Mouse (Mus musculus): ENCODE data around the gene Chd3. TPM values are rescaled to one million over a fixed set of nuclear protein-coding genes. Genes with fewer than 3 reads are reported as not detected.

Gene Chd3
- polyA plus RNA-seq, 1 experiment from 2014 or later = 56.7 TPM

GRCm38 (mm10) chr11:69366855-69367615, 2.2 kb downstream of the Chd3 start:
- WGBS = 0% methylated on average over 21 of the region's 22 CpGs
- Histone ChIP-seq H3K27me3 (no peaks in the 10 kb centered on the region), H3K4me3 (peak overlapping the region; percentile 87), H3K27ac (peak overlapping the region; percentile 100), H3K36me3 (peaks cover 22% of the 10 kb centered on the region), H3K4me2 (peak overlapping the region; percentile 83), H3K9me3 (no peaks in the 10 kb centered on the region), H3K9ac (peak overlapping the region; percentile 99), H3K4me1 (peaks cover 64% of the 10 kb centered on the region)
- ATAC-seq (ENCODE audit: borderline replicate concordance, extremely low read depth, low FRiP score, low TSS enrichment) = no peak

- under 1% methylated on average over 26 of the region's 26 CpGs for WGBS
- peak; percentile 84 for ATAC-seq (ENCODE audit: borderline replicate concordance, extremely low read depth, low FRiP score, low TSS enrichment)
- H3K27me3 ChIP-seq = no peaks in the 10 kb centered on the region
- H3K27ac ChIP-seq = peak overlapping the region; percentile 100
- no peaks in the 10 kb centered on the region for H3K9me3 ChIP-seq
- H3K4me3 ChIP-seq = peak overlapping the region; percentile 87
- H3K4me1 ChIP-seq = peaks cover 57% of the 10 kb centered on the region
- H3K9ac ChIP-seq = peak overlapping the region; percentile 59
- peaks cover 29% of the 10 kb centered on the region for H3K36me3 ChIP-seq
- peak overlapping the region; percentile 83 for H3K4me2 ChIP-seq
These were observed 2.9 kb downstream of the Chd3 start for GRCm38 (mm10) chr11:69366157-69366854.

- no peak for ATAC-seq (ENCODE audit: borderline replicate concordance, extremely low read depth, low FRiP score, low TSS enrichment)
- Histone ChIP-seq H3K27me3 (no peaks in the 10 kb centered on the region), H3K4me1 (peaks cover 51% of the 10 kb centered on the region), H3K36me3 (peaks cover 35% of the 10 kb centered on the region), H3K27ac (peak overlapping the region; percentile 100), H3K9ac (peak overlapping the region; percentile 59), H3K4me2 (peak overlapping the region; percentile 83), H3K9me3 (no peaks in the 10 kb centered on the region), H3K4me3 (peak overlapping the region; percentile 87)
- WGBS = 18% methylated on average over 6 of the region's 6 CpGs
These were observed 3.5 kb downstream of the Chd3 start for GRCm38 (mm10) chr11:69365722-69366121.

DNA sequence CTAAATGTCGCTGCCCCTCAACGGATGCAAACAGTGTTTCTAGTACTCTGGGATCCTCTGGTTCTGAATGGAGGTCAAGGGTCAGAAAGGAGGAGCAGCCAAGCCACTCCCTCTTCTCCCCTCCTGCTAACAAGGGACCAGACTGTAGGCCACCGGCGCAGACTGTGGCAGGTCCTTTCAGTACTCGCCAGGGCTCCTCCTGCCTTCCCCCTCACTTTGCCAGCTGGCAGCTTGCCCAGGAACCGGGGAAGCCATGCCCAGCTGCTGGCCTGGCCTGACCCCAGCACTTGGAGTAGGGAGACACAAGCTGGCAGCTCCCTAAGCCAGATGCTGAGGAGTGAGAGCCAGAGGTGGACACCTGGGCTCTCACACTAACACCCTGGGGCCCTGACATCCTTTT, 4.3 kb downstream of the Chd3 start:
- H3K27me3 ChIP-seq = no peaks in the 10 kb centered on the region
- H3K9me3 ChIP-seq = no peaks in the 10 kb centered on the region
- WGBS = 1% methylated on average over 6 of the region's 6 CpGs
- ATAC-seq (ENCODE audit: borderline replicate concordance, extremely low read depth, low FRiP score, low TSS enrichment) = peak; percentile 61
- peaks cover 47% of the 10 kb centered on the region for H3K4me1 ChIP-seq
- H3K36me3 ChIP-seq = peaks cover 43% of the 10 kb centered on the region
- peak overlapping the region; percentile 87 for H3K4me3 ChIP-seq
- peak overlapping the region; percentile 83 for H3K4me2 ChIP-seq
- H3K27ac ChIP-seq = peak overlapping the region; percentile 100
- 0 out of 2 replicates have a peak overlapping the region, but pooled peaks have one; percentile 59 for H3K9ac ChIP-seq

- Histone ChIP-seq H3K4me2 (peak overlapping the region; percentile 83), H3K4me3 (0 out of 2 replicates have a peak overlapping the region, but pooled peaks have one; percentile 2), H3K4me1 (peaks cover 44% of the 10 kb centered on the region), H3K9me3 (no peaks in the 10 kb centered on the region), H3K9ac (peak overlapping the region; percentile 8), H3K27ac (peak overlapping the region; percentile 100), H3K27me3 (no peaks in the 10 kb centered on the region), H3K36me3 (peaks cover 49% of the 10 kb centered on the region)
- no peak for ATAC-seq (ENCODE audit: borderline replicate concordance, extremely low read depth, low FRiP score, low TSS enrichment)
- WGBS = 28% methylated on average over 8 of the region's 8 CpGs
These were observed 4.8 kb downstream of the Chd3 start for GRCm38 (mm10) chr11:69364376-69364775.

GRCm38 (mm10) chr11:69362479-69362878, 6.7 kb downstream of the Chd3 start:
- Histone ChIP-seq H3K27me3 (no peaks in the 10 kb centered on the region), H3K4me2 (no peak overlapping the region), H3K4me3 (no peak overlapping the region), H3K27ac (peak overlapping the region; percentile 26; the same call in 1 of the 2 replicates), H3K4me1 (peaks cover 40% of the 10 kb centered on the region), H3K9me3 (no peaks in the 10 kb centered on the region), H3K36me3 (peaks cover 67% of the 10 kb centered on the region), H3K9ac (no peak overlapping the region)
- 50% methylated on average over 2 of the region's 2 CpGs for WGBS
- ATAC-seq (ENCODE audit: borderline replicate concordance, extremely low read depth, low FRiP score, low TSS enrichment) = no peak

GRCm38 (mm10) chr11:69362021-69362420, 7.2 kb downstream of the Chd3 start:
- Histone ChIP-seq H3K27me3 (no peaks in the 10 kb centered on the region), H3K4me3 (no peak overlapping the region), H3K27ac (no peak overlapping the region), H3K9me3 (no peaks in the 10 kb centered on the region), H3K36me3 (peaks cover 72% of the 10 kb centered on the region), H3K4me1 (peaks cover 37% of the 10 kb centered on the region), H3K9ac (no peak overlapping the region), H3K4me2 (no peak overlapping the region)
- 54% methylated on average over 7 of the region's 7 CpGs for whole genome bisulfite sequencing
- no peak for ATAC-seq (ENCODE audit: borderline replicate concordance, extremely low read depth, low FRiP score, low TSS enrichment)

DNA sequence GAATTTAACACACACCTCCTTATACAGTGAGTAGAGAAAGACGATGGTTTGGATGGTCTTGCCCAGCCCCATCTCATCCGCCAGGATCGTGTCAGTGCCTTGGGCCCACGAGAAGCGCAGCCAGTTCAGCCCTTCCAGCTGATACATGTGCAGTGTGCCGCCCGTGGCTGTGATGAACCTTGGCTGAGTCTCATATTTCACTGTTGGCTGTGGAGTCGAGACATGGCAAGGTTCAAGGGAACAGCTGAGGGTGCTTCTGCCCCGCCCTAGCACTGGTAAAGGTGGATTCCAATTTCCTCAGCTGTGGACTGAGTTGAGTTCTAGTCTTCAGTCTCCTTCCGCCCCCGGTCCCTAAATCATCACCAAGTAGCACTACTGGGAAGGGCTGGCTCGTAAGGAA, 11.5 kb downstream of the Chd3 start:
- Histone ChIP-seq H3K4me2 (no peak overlapping the region), H3K36me3 (peaks cover 97% of the 10 kb centered on the region), H3K4me1 (peaks cover 5% of the 10 kb centered on the region; the same call in 1 of the 2 replicates), H3K27me3 (no peaks in the 10 kb centered on the region), H3K4me3 (no peak overlapping the region), H3K9me3 (no peaks in the 10 kb centered on the region), H3K27ac (no peak overlapping the region), H3K9ac (no peak overlapping the region)
- 85% methylated on average over 12 of the region's 12 CpGs for WGBS
- ATAC-seq (ENCODE audit: borderline replicate concordance, extremely low read depth, low FRiP score, low TSS enrichment) = no peak

DNA sequence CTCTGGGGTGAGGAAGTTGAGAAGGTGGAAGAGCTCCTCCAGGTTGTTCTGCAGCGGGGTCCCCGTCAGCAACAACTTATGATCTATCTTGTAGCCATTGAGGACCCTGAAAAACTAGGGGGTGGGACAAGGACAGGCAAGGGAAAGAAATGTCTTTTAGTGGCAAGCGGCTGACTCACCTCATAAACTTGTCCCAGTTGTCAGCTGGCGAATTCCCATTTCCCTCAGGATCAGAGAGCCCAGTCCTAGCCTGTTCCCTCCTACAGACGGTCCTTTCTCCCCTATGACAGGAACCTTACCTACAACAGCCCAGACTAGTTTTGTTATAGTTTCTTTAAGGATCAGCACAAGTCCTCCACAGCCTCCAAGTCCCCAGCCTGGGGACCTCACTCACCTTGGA, 12.7 kb downstream of the Chd3 start:
- no peak overlapping the region for H3K4me2 ChIP-seq
- no peak for ATAC-seq (ENCODE audit: borderline replicate concordance, extremely low read depth, low FRiP score, low TSS enrichment)
- no peaks in the 10 kb centered on the region for H3K27me3 ChIP-seq
- no peaks in the 10 kb centered on the region for H3K4me1 ChIP-seq
- H3K27ac ChIP-seq = no peak overlapping the region
- H3K36me3 ChIP-seq = peaks cover 99% of the 10 kb centered on the region
- H3K9me3 ChIP-seq = no peaks in the 10 kb centered on the region
- no peak overlapping the region for H3K9ac ChIP-seq
- WGBS = 86% methylated on average over 5 of the region's 5 CpGs
- no peak overlapping the region for H3K4me3 ChIP-seq

GRCm38 (mm10) chr11:69346441-69346840, 22.8 kb downstream of the Chd3 start:
- H3K4me1 ChIP-seq = peaks cover 2% of the 10 kb centered on the region; the same call in 1 of the 2 replicates
- H3K36me3 ChIP-seq = peaks cover 85% of the 10 kb centered on the region
- 83% methylated on average over 23 of the region's 26 CpGs for WGBS
- ATAC-seq (ENCODE audit: borderline replicate concordance, extremely low read depth, low FRiP score, low TSS enrichment) = no peak
- H3K9ac ChIP-seq = no peak overlapping the region
- H3K4me3 ChIP-seq = no peak overlapping the region
- no peaks in the 10 kb centered on the region for H3K9me3 ChIP-seq
- no peaks in the 10 kb centered on the region for H3K27me3 ChIP-seq
- no peak overlapping the region for H3K4me2 ChIP-seq
- no peak overlapping the region for H3K27ac ChIP-seq

GRCm38 (mm10) chr11:69340161-69341131, 28.8 kb downstream of the Chd3 start, which contains the start of gene Rnf227:
TSS of gene Rnf227 (plus strand) at chr11:69340461.
- Histone ChIP-seq H3K9me3 (no peaks in the 10 kb centered on the region), H3K9ac (peak within 1 kb of the TSS; percentile 66), H3K4me1 (peaks cover 16% of the 10 kb centered on the region), H3K4me3 (peak within 1 kb of the TSS; percentile 59), H3K27me3 (no peaks in the 10 kb centered on the region), H3K4me2 (peak within 1 kb of the TSS; percentile 93), H3K36me3 (peaks cover 27% of the 10 kb centered on the region), H3K27ac (peak within 1 kb of the TSS; percentile 70)
- WGBS = 2% methylated on average over 99 of the region's 99 CpGs
- ATAC-seq (ENCODE audit: borderline replicate concordance, extremely low read depth, low FRiP score, low TSS enrichment) = peak; percentile 85

Data from lung, embryonic 15.5 days (tissue).